In genomic region chr3:96601251-96601787, GRCm38 (mm10) we compare ENCODE assay signal across 8 mouse cellular contexts. TPM values are rescaled to one million over a fixed set of nuclear protein-coding genes. Genes with fewer than 3 reads are reported as not detected.
A peak's percentile ranks its signal among the peaks of the same experiment; 100 is the strongest.
DNase-seq lines count a peak whose midpoint lies in the region; ATAC-seq lines count a peak whose summit lies in the region.

No protein-coding gene starts in this region.

- peaks cover 87% of the 10 kb centered on the region for H3K4me1 ChIP-seq in hindbrain, embryonic 13.5 days (replicated peaks)
- peaks cover 84% of the 10 kb centered on the region for H3K4me1 ChIP-seq in midbrain, embryonic 10.5 days
- peaks cover 29% of the 10 kb centered on the region for H3K4me1 ChIP-seq in stomach, embryonic 16.5 days (ENCODE audit: control insufficient read depth, insufficient read depth, low read length)

- DNase-seq in cerebellum, adult 11 months: peak; percentile 69
- DNase-seq in cerebellum, adult 11-12 months: peak; percentile 82
- DNase-seq in frontal cortex, postnatal 36 days (ENCODE audit: low spot score in 2 of 2): peak; percentile 54 to 69
- peak; percentile 62 to 66 for DNase-seq in left cerebral cortex, postnatal 14 days (ENCODE audit: low spot score in 2 of 2)
- DNase-seq in midbrain, embryonic 10.5 days (ENCODE audit: low spot score): peak; percentile 75

- peak overlapping the region; percentile 83 for H3K4me2 ChIP-seq in hindbrain, embryonic 13.5 days
- peak overlapping the region; percentile 64 for H3K4me2 ChIP-seq in stomach, embryonic 16.5 days (ENCODE audit: low read depth, low read length)

- ATAC-seq in cerebellum, adult (ENCODE audit: insufficient number of reproducible peaks, low FRiP score, low TSS enrichment): no peak
- peak; percentile 71 for ATAC-seq in hindbrain, embryonic 13.5 days (ENCODE audit: low FRiP score)
- ATAC-seq in stomach, embryonic 16.5 days (ENCODE audit: insufficient read depth, low FRiP score): peak; percentile 54

- intact Hi-C loops in left cerebral cortex, postnatal 14 days (cut with DNase I): loop anchor here (2.0 kb wide), 1 partner anchor 29 kb away; no protein-coding TSS in a partner anchor

- H3K27me3 ChIP-seq in hindbrain, embryonic 13.5 days: no peaks in the 10 kb centered on the region
- H3K27me3 ChIP-seq in midbrain, embryonic 10.5 days (ENCODE audit: low read depth, poor library complexity, severe bottlenecking): peaks cover 33% of the 10 kb centered on the region
- no peaks in the 10 kb centered on the region for H3K27me3 ChIP-seq in stomach, embryonic 16.5 days (ENCODE audit: control insufficient read depth, insufficient read depth, low read length)

- H3K4me3 ChIP-seq in hindbrain, embryonic 13.5 days: peak overlapping the region; percentile 84
- peak overlapping the region; percentile 89 for H3K4me3 ChIP-seq in midbrain, embryonic 10.5 days
- peak overlapping the region; percentile 71 for H3K4me3 ChIP-seq in stomach, embryonic 16.5 days (replicated peaks; ENCODE audit: low read length)

- peak overlapping the region; percentile 94 for H3K9ac ChIP-seq in hindbrain, embryonic 13.5 days
- H3K9ac ChIP-seq in stomach, embryonic 16.5 days (ENCODE audit: low read length): peak overlapping the region; percentile 88

- no peaks in the 10 kb centered on the region for H3K9me3 ChIP-seq in hindbrain, embryonic 13.5 days
- H3K9me3 ChIP-seq in midbrain, embryonic 10.5 days (replicated peaks): no peaks in the 10 kb centered on the region
- H3K9me3 ChIP-seq in stomach, embryonic 16.5 days (replicated peaks; ENCODE audit: control insufficient read depth, low read length): no peaks in the 10 kb centered on the region

- peaks cover 3% of the 10 kb centered on the region; the same call in 1 of the 2 replicates for H3K36me3 ChIP-seq in hindbrain, embryonic 13.5 days
- H3K36me3 ChIP-seq in midbrain, embryonic 10.5 days: peaks cover 24% of the 10 kb centered on the region
- no peaks in the 10 kb centered on the region for H3K36me3 ChIP-seq in stomach, embryonic 16.5 days (ENCODE audit: control insufficient read depth, insufficient read depth, low read length)

- 2% methylated on average over 7 of the region's 40 CpGs for WGBS in hindbrain, embryonic 13.5 days
- WGBS in midbrain, embryonic 10.5 days: 1% methylated on average over 35 of the region's 40 CpGs
- WGBS in stomach, embryonic 16.5 days: under 1% methylated on average over 28 of the region's 40 CpGs

- peak overlapping the region; percentile 96 for H3K27ac ChIP-seq in hindbrain, embryonic 13.5 days
- peak overlapping the region; percentile 97 for H3K27ac ChIP-seq in midbrain, embryonic 10.5 days (replicated peaks)
- peak overlapping the region; percentile 97 for H3K27ac ChIP-seq in stomach, embryonic 16.5 days (ENCODE audit: low read length)

RNA-seq across cellular contexts. Expression of gene Lix1l, which starts 0.4 kb away (rescaled TPM):
- polyA plus RNA-seq in hindbrain, embryonic 13.5 days (2015; fragmentation: Nextera tagmentation; extraction: Ambion mirVana): 6.8 and 7.3 TPM in 2 replicates
- total RNA-seq in left cerebral cortex, postnatal 14 days (2021): 10 to 100 TPM; 22.1 to 24.8 TPM
- polyA plus RNA-seq in midbrain, embryonic 10.5 days (2016; fragmentation: Nextera tagmentation; extraction: Ambion mirVana): 5.3 and 5.7 TPM in 2 replicates
- polyA plus RNA-seq in stomach, embryonic 16.5 days (2015; fragmentation: Nextera tagmentation; extraction: Ambion mirVana): 7.2 and 7.5 TPM in 2 replicates

RNA-seq across cellular contexts. Expression of gene Ankrd34a, which starts 4.9 kb away (rescaled TPM):
- polyA plus RNA-seq in hindbrain, embryonic 13.5 days (2015; fragmentation: Nextera tagmentation; extraction: Ambion mirVana): 9.7 and 10.5 TPM in 2 replicates
- 10 to 100 TPM; 69.9 to 72.6 TPM for total RNA-seq in left cerebral cortex, postnatal 14 days (2021)
- polyA plus RNA-seq in midbrain, embryonic 10.5 days (2016; fragmentation: Nextera tagmentation; extraction: Ambion mirVana): 1.0 and 1.7 TPM in 2 replicates
- 2.2 and 2.7 TPM in 2 replicates for polyA plus RNA-seq in stomach, embryonic 16.5 days (2015; fragmentation: Nextera tagmentation; extraction: Ambion mirVana)

RNA-seq across cellular contexts. Expression of gene Polr3gl, which starts 7.3 kb away (rescaled TPM):
- polyA plus RNA-seq in hindbrain, embryonic 13.5 days (2015; fragmentation: Nextera tagmentation; extraction: Ambion mirVana): 38.3 and 39.3 TPM in 2 replicates
- total RNA-seq in left cerebral cortex, postnatal 14 days (2021): 10 to 100 TPM; 26.6 to 29.7 TPM
- polyA plus RNA-seq in midbrain, embryonic 10.5 days (2016; fragmentation: Nextera tagmentation; extraction: Ambion mirVana): 25.2 and 31.8 TPM in 2 replicates
- 26.4 and 29.8 TPM in 2 replicates for polyA plus RNA-seq in stomach, embryonic 16.5 days (2015; fragmentation: Nextera tagmentation; extraction: Ambion mirVana)

RNA-seq across cellular contexts. Expression of gene Gm16253, which starts 24.5 kb away (rescaled TPM):
- polyA plus RNA-seq in hindbrain, embryonic 13.5 days (2015; fragmentation: Nextera tagmentation; extraction: Ambion mirVana): 1.2 and 1.6 TPM in 2 replicates
- total RNA-seq in left cerebral cortex, postnatal 14 days (2021): not detected
- polyA plus RNA-seq in midbrain, embryonic 10.5 days (2016; fragmentation: Nextera tagmentation; extraction: Ambion mirVana): 0.62 and 1.6 TPM in 2 replicates
- 0.89 and 1.1 TPM in 2 replicates for polyA plus RNA-seq in stomach, embryonic 16.5 days (2015; fragmentation: Nextera tagmentation; extraction: Ambion mirVana)

RNA-seq across cellular contexts. Expression of gene Rbm8a, which starts 28.4 kb away (rescaled TPM):
- 123 and 129 TPM in 2 replicates for polyA plus RNA-seq in hindbrain, embryonic 13.5 days (2015; fragmentation: Nextera tagmentation; extraction: Ambion mirVana)
- total RNA-seq in left cerebral cortex, postnatal 14 days (2021): 10 to 100 TPM; 40.1 to 41.5 TPM
- 205 and 215 TPM in 2 replicates for polyA plus RNA-seq in midbrain, embryonic 10.5 days (2016; fragmentation: Nextera tagmentation; extraction: Ambion mirVana)
- polyA plus RNA-seq in stomach, embryonic 16.5 days (2015; fragmentation: Nextera tagmentation; extraction: Ambion mirVana): 102 and 104 TPM in 2 replicates
